Mouse (Mus musculus) brain, embryonic 14.5 days (tissue): ENCODE measurements around the gene Dnajc11. TPM values are rescaled to one million over a fixed set of nuclear protein-coding genes. Genes with fewer than 3 reads are reported as not detected.

Experiments used
- DNase-seq: peaks from one replicate; pipeline ENCODE4 v3.0.0-alpha.2; 2011; ENCODE audit warnings: low read depth
- CTCF ChIP-seq: fragments of 200-500 bp; IDR thresholded peaks from 2 replicates; pipeline ENCODE4 v1.5.1; 2012; ENCODE audit warnings: inconsistent platforms, mild to moderate bottlenecking, moderate library complexity, borderline replicate concordance; ENCODE audit not compliant: insufficient read depth, insufficient read length; ENCODE audit errors: extremely low read depth
- POLR2A ChIP-seq: fragments of 200-500 bp; IDR thresholded peaks from 2 replicates; pipeline ENCODE4 v1.6.1; 2012; ENCODE audit warnings: mild to moderate bottlenecking, inconsistent platforms, borderline replicate concordance; ENCODE audit not compliant: poor library complexity, insufficient read depth, insufficient read length, severe bottlenecking; ENCODE audit errors: extremely low read depth
- polyA plus RNA-seq: library from polyadenylated mRNA; depleted of rRNA; stranded (reverse); fragments of >200 nt; gene quantifications from 2 replicates; pipeline ENCODE4 v1.2.3, GENCODE M21; 2012

Dnajc11 gene
- polyA plus RNA-seq, 1 experiment: 84.0 TPM

DNA sequence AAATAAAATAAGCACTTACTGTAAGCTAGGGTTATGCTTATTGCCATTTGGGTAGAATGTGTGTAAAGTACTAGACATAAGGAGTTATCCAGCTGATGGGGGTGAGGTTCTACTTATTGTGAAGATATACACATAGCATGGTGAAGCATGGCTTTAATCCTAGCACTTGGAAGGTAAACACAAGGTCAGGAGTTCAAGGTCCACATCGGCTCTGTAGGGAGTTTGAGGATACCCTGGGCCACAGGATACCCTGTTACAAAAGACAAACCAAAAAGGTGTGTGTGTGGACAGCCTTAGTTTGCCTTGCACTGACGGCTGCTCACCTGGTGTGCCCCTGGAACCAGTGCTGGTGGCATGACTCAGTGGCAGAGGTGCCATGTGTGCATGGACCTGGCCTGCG is 4.6 kb downstream of the Dnajc11 start:
- TF ChIP-seq POLR2A: no peak
- no peak for TF ChIP-seq CTCF
- no peak for DNase-seq

DNA sequence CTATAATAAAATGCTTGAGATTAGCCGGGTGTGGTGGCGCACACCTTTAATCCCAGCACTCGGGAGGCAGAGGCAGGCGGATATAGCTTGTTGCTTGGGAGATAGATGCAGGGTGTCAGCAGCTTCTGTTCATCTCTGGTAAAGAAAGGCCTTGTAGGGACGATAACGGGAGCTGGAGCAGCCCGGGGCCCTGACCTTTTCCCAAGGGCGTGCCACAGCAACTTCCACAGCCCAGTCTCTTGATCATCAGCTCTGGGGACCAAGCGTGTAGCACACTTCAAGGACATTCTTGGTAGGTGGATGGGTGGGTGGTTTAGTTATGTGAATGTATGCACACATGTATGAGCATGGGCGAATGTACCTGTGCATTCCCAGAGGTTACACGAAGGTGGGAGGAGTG is 12.7 kb downstream of the Dnajc11 start:
- TF ChIP-seq CTCF (no peak), POLR2A (no peak)
- no peak for DNase-seq

DNA sequence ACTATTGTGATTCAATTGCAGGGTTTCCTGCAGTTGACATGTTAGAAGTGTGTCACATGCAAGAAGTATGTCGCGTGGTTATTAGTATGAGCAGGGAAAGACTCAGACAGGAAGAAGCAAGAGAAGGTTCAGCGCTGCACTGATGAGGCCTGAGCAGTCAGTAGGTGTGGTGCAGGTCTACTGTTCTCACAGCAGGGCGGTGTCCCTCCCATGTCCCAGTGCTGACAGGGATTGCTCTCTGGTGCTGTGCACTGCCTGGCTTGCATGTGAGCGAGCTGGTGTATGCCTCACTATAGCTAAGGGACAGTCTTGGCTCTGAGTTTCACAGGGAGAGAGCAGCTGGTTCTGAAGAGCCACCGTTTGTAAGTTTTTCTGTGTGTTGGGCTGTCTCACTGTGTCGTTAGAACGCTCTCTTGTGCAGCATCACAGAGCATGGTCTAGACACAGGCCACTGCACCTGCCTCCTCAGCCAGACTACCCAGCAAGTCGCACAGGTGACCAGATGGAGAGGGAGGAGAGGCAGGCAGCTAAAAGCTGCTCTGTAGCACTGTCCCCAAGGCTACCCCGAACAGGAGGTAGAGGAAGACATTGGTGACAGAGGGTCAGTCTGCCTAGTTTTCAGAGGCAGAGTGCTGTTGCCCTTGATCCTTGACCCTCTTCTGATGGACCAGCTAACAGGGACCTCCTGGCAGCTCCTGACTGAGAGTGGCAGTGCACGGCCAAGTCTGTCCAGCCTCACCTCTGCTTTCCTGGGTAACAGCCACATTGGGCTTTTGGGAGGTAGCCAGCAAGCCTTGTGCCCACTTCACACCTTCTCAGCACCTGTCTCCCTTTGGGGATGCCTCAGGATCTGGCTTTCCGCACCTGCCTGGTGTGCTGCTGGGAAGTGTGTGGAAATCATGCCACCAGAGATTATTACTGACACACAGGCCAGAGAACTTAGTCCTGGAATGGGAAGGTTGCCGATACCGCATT is 15.3 kb downstream of the Dnajc11 start:
- DNase-seq: no peak
- TF ChIP-seq POLR2A (no peak), CTCF (no peak)

DNA sequence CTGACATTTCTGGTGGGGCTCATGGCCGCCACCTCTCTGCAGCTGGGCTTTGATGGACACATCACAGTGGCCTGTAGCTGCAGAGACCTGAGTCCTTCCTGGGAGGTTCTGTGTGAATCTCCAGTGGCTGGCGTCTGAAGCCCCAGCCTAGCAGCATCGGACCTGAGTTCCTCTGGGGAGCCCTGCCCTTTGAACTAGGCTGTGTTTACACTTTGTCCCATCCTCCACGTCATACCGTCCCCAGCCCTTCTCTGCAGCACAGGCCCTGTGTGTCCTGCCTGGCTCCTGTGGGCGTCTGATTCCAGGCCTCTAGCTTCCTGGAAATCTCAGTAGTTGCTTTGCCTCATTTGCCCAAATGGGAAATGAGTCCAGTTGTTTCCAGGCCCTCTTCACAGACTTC is 19.7 kb downstream of the Dnajc11 start:
- DNase-seq: no peak
- TF ChIP-seq CTCF (no peak), POLR2A (no peak)

DNA sequence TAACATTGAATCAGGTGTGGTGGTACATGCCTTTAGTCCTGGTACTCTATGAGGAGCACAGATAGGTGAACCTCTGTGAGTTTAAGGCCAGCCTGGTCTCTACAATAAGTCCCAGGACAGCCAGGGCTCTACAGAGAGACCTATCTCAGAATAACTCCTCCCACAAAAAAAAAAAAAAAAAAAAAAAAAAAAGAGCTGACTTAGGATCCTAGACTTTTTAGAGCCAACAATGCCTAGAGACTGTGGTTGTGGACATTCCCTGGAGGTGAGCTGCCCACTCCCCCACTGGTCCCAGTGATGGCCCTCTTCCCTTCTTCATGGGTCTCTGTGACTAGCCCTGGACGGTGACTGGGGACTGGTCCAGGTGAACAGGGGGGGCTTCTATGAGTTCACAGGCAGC is 22.3 kb downstream of the Dnajc11 start:
- TF ChIP-seq POLR2A (no peak), CTCF (no peak)
- no peak for DNase-seq

DNA sequence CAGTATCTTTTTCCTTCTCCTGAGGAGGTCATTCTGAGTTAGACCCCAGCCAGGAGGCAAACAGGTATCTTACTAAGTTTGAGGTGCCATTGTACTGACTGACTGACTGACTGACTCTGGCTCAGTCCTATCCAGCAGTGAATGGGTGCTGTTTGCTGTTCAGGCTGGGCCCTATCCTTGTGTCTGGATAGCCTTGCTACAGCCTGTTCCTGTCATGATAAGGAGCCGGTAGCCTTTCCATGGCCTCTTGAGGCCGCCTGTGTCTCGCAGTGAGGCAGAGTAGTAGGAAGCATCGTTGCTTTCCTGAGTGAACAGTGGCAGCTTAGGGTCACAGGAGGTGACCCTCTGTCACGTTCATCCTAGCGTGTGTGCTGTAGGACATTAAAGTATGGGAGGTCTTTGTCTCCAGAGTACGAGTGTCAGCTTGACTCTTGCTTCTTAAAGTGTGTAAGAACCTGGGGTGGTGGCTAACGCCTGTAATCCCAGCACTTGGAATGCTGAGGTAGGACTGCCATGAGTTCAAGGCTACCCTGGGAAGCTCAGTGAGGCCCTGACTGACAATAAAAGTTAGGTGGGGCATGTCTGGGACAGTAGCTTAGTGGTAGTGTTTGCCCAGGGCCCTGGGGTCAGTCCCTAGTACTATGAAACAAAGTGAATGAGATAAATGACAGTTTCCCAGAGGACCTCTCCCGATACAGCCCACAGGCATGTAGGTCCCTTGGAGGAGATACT is 24.3 kb downstream of the Dnajc11 start:
- TF ChIP-seq POLR2A (no peak), CTCF (no peak)
- DNase-seq: no peak

DNA sequence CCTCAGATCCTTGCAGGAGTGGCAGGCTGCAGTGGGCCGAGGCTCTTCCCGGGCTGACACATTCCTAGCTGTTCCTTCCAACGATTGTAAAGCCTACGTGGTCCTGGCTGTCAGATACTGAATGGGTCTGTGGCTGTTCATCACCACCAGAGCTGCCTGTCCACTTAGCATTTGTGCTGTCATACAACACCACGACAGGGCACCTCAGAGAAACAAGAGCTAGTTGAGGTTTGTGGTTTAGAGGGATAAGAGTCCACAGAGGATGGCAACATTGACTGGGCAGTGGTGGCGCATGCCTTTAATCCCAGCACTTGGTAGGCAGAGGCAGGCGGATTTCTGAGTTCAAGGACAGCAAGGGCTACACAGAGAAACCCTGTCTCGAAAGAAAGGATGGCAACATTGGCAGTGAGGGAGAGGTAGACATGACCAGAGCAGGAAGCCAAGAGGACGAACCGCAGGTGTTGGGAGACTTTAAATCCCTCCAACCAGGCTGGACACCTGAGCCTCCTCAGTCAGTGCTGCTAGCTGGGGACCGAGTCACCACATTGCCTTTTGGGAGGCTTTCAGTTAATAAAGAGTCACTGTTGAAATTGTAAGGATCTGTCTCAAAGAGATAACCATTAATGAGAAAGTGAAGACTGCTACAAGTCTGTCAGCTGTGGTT is 26.5 kb downstream of the Dnajc11 start:
- TF ChIP-seq POLR2A (no peak), CTCF (no peak)
- DNase-seq: no peak

DNA sequence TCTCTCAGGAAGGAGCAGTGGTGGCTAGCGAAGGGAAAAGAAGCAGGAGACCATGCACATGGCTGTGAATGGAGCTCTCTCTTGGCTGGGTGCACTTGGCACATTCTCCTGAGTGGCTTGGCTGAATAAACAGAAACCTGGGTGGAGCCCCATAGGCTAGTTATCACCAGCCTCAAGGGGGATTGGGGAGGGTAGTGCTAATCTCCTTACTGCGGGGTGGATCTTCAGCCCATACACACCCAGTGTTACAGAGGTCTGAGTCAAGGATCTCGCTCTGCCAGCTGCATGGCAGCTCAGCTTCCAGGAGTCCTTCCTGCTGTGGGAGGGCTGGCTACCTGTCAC is 27.0 kb downstream of the Dnajc11 start:
- no peak for DNase-seq
- no peak for TF ChIP-seq POLR2A
- no peak for TF ChIP-seq CTCF

DNA sequence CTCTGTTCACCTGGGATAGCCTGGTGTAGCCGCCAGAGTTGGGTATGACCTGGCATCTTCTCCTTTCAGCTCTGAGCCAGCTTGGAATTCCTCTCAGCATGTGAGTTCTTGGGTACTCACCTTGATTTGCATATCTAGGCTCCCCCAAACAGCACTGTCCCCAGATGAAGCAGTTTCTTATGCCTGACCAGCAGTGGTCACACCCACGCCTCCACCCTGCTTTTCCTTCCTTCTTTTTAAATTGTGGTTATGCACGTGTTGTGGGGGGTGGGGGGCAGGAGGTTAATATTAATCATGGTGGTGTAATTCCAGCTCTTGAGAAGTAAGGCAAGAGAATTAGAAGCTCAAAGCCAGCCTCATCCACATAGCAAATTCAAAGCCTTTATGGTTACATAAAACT is 29.3 kb downstream of the Dnajc11 start:
- TF ChIP-seq POLR2A: no peak
- TF ChIP-seq CTCF: no peak
- no peak for DNase-seq

DNA sequence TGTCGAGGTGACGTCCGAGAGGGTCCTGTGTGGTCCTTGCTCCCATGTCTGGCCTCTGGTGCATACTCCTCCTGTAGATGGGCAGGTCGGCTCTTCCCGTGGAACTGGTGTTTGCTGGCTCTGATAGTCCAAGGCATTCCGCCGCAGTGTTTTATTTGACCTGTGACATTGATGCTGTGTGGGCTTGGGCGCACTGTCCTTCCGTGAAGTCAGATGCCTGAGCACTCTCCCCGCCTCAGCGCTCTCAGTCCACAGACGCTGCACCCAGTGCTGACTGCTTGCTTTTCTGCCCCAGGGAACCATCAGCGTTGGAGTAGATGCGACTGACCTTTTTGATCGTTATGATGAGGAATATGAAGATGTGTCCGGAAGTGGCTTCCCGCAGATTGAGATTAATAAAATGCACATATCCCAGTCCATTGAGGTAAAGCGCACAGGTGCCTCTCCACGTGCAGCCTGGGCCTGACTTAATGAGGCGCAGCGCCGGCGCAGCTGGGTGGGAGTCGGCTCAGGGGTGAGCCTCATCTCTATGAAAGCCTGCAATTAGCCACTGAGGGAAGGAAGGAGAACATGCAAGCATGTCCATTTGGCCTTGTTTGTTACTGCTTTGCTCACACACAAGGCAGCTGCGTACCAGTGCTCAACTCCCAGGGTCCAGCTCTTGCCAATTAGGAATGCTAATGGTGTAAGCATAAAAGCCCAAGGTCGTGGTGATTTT is 34.9 kb downstream of the Dnajc11 start:
- no peak for TF ChIP-seq POLR2A
- peak; percentile 28 for DNase-seq

DNA sequence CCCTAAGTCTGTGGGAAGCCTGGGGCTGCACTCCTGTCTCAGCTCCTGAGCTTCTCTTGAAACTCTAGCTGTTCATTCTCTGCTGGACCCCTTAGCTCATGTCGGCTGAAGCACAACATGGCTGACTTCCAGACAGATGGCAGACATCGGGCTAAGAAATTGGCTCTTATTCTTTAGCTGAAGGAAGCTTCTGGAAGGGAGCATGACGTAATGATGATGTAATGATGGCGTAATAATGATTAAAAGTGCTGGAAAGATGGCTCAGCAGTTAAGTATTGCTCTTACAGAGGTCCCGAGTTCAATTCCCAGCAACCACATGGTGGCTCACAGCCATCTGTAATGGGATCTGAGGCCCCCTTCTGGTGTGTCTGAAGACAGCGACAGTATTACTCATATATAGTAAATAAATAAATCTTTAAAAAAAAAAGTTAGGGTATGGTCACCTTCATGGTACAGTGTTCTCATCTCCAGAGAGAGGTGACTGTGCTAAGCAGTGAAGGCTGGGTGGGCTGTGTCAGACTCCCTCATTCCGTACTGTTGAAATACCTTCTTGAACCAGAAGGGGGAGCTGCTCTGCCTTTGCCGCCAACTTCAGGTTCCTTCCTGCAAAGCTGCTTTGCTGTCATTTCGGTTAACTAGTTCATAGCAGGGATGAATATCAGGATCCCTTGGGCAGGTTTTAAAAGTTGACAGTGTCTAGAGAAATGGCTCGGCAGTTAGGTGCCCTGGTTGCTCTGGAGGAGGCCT is 38.9 kb downstream of the Dnajc11 start:
- DNase-seq: peak; percentile 43
- TF ChIP-seq POLR2A (no peak), CTCF (peak; percentile 71)

DNA sequence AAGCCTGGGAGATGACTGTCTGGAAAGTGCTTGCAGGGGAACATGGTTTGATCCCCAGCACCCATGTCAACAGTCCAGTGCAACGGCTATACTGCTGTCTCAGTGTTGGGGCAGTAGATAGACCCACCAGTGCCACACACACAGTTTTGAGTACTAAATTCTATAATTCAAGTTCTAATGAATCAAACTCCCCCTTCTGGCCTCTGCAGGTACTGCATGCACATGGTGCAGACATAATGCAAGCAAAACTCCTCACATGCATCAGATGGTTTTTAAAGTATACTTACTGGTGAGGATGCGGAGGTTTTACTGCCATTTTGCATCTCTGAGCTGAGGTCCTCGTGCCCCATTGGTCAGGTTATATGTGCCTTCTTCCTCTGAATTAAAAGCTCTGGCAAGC is 42.0 kb downstream of the Dnajc11 start:
- no peak for DNase-seq
- TF ChIP-seq CTCF: peak; percentile 52; the same call in 1 of the 2 replicates
- no peak for TF ChIP-seq POLR2A

DNA sequence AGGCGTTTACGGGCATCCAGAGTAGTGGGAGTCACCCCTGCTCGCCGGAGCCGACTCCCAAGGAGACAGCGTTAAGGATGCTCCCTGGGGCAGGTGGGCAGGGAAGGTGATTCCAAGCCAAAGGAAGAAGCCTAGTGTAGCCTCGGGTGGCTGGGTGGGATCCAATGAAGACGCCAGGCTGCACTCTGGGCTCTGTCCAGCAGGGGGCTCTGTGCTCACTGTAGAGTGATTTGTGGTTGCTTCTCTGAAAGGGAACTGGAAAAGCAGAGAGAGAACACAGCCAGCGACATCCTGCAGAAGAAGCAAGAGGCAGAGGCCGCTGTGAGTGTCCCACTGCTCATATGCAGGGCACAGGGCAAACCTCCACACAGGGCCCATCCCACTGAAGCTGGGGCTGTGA is 44.3 kb downstream of the Dnajc11 start:
- DNase-seq: peak; percentile 81
- TF ChIP-seq POLR2A (no peak), CTCF (peak; percentile 95)

DNA sequence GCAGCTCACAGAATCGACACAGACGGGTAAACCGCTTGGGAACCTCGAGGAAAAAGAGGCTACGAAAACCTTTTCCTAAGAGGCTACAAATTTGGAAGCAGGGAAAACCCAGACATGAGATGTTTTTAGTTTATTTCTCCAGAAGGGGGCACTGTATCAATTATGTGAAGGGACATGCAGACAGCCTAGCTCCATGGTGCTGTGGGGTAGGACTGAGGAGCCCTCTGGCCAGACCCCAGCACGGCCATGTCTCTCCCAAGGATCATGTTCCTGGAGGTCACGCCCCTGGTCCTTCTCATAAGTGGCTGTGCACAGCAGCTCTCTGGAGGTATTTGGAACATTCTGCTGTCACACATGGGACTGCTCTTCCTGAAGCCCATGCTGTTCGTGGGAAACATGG is 47.2 kb downstream of the Dnajc11 start:
- DNase-seq: no peak
- TF ChIP-seq CTCF (peak; percentile 10; the same call in 1 of the 2 replicates), POLR2A (no peak)
